Mouse (Mus musculus) cerebellum, adult 2 months (tissue): ENCODE data around the gene Pde10a.

Experiments
- CTCF ChIP-seq: fragments of 200-500 bp; IDR thresholded peaks from 2 replicates; pipeline ENCODE4 v1.5.1; 2011; ENCODE audit warnings: low read depth, mild to moderate bottlenecking, control low read depth, low read length, moderate library complexity, borderline replicate concordance; ENCODE audit not compliant: insufficient read depth
- POLR2A ChIP-seq: fragments of 200-500 bp; IDR thresholded peaks from 2 replicates; pipeline ENCODE4 v1.6.1; 2011; ENCODE audit warnings: low read length, control low read depth, borderline replicate concordance; ENCODE audit not compliant: insufficient read depth

DNA sequence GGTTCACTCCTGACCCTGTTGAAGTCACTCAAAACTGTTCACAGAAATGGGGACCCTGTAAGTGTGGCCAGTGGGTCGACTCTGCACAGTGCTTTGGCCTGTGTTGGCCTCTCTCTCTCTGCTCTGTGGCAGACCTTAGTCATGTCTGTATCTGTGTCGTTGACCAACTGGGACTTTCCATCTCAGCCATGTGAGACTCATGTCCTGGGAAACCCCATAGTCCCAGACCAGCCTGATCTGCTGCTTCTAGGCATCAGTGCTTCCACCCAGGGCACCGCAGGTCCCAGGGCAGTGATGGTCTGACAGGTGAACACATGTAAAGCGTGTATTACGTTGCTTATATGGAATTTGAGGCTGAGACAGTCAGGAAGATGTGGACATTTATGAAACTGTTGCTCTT, 311.1 kb downstream of the Pde10a start:
- TF ChIP-seq CTCF (no peak), POLR2A (no peak)
